Mouse (Mus musculus): ENCODE data around the gene Kcnh1. TPM values are rescaled to one million over a fixed set of nuclear protein-coding genes. Genes with fewer than 3 reads are reported as not detected.

Gene Kcnh1
- polyA plus RNA-seq, 1 experiment from 2014 or later, result 0.59 TPM

- no peaks in the 10 kb centered on the region for H3K36me3 ChIP-seq
- H3K27ac ChIP-seq, result no peak overlapping the region
- no peak for ATAC-seq (ENCODE audit: insufficient number of reproducible peaks, insufficient read depth, low FRiP score, low TSS enrichment, low read depth)
- no peak overlapping the region for H3K9ac ChIP-seq (replicated peaks)
- H3K4me1 ChIP-seq (replicated peaks), result no peaks in the 10 kb centered on the region
- no peaks in the 10 kb centered on the region for H3K9me3 ChIP-seq
- no peak overlapping the region for H3K4me2 ChIP-seq
- no peaks in the 10 kb centered on the region for H3K27me3 ChIP-seq
- no peak overlapping the region for H3K4me3 ChIP-seq (replicated peaks)
- 76% methylated on average over 5 of the region's 5 CpGs for WGBS
Observed at GRCm38 (mm10) chr1:192297481-192298128, 107.0 kb downstream of the Kcnh1 start.

DNA sequence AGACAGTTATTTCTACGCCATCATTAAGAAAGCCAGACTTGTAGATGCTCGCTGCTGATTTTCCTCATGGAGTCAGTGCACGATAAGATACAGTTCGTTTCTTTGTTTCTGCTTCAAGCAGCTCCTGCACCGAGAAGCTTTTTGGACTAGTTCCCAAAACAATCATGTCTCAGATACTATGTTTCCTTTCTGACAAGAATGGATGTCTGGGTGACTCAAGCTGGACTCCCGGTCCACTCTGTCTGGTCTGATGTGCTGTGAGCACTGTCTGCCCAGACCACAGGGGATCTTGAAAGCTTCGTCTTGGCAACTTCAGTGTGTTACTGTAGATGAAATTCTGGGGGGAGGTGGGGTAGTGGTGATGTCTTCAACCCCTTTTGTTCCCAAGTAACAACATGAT, 109.8 kb downstream of the Kcnh1 start:
- H3K9me3 ChIP-seq, result no peaks in the 10 kb centered on the region
- 87% methylated on average over 7 of the region's 7 CpGs for WGBS
- H3K4me2 ChIP-seq, result no peak overlapping the region

DNA sequence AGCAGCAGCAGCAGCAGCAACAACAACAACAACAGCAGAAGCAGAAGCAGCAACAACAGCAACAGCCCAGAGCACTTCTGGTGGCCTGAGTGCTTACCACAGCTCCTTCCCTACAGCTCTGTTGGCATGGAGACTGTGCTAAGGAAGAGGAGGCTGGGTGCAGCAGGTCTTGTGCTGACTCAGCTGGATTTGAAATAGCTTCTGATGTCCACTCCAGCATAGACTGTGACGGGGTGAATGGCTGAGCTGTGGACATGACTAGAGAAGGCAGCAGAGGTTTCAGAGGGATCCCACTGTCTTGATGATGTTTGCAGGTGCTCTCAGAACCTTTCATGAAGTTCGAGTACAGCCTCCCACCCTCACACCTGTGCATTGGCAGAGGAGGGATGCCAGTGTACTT, 113.0 kb downstream of the Kcnh1 start:
- Histone ChIP-seq H3K9ac (replicated peaks) (no peak overlapping the region), H3K27ac (no peak overlapping the region), H3K27me3 (no peaks in the 10 kb centered on the region), H3K4me3 (replicated peaks) (no peak overlapping the region), H3K4me2 (no peak overlapping the region), H3K9me3 (no peaks in the 10 kb centered on the region), H3K36me3 (no peaks in the 10 kb centered on the region), H3K4me1 (replicated peaks) (no peaks in the 10 kb centered on the region)
- no peak for ATAC-seq (ENCODE audit: insufficient number of reproducible peaks, insufficient read depth, low FRiP score, low TSS enrichment, low read depth)
- 75% methylated on average over 2 of the region's 2 CpGs for WGBS

More for the DNA sequence above, 109.8 kb downstream of the Kcnh1 start:
- Histone ChIP-seq H3K27ac (no peak overlapping the region), H3K4me3 (replicated peaks) (no peak overlapping the region), H3K9ac (replicated peaks) (no peak overlapping the region), H3K36me3 (no peaks in the 10 kb centered on the region), H3K27me3 (no peaks in the 10 kb centered on the region), H3K4me1 (replicated peaks) (no peaks in the 10 kb centered on the region)
- ATAC-seq (ENCODE audit: insufficient number of reproducible peaks, insufficient read depth, low FRiP score, low TSS enrichment, low read depth), result no peak

GRCm38 (mm10) chr1:192305155-192305554, 114.6 kb downstream of the Kcnh1 start:
- no peak overlapping the region for H3K27ac ChIP-seq
- H3K36me3 ChIP-seq, result no peaks in the 10 kb centered on the region
- H3K4me1 ChIP-seq (replicated peaks), result no peaks in the 10 kb centered on the region
- H3K4me3 ChIP-seq (replicated peaks), result no peak overlapping the region
- H3K27me3 ChIP-seq, result no peaks in the 10 kb centered on the region
- H3K4me2 ChIP-seq, result no peak overlapping the region
- 0 out of 2 replicates have a peak, but pooled peaks cover 4% of the 10 kb centered on the region for H3K9me3 ChIP-seq
- no peak overlapping the region for H3K9ac ChIP-seq (replicated peaks)
- ATAC-seq (ENCODE audit: insufficient number of reproducible peaks, insufficient read depth, low FRiP score, low TSS enrichment, low read depth), result no peak
- WGBS, result 79% methylated on average over 1 of the region's 1 CpGs

DNA sequence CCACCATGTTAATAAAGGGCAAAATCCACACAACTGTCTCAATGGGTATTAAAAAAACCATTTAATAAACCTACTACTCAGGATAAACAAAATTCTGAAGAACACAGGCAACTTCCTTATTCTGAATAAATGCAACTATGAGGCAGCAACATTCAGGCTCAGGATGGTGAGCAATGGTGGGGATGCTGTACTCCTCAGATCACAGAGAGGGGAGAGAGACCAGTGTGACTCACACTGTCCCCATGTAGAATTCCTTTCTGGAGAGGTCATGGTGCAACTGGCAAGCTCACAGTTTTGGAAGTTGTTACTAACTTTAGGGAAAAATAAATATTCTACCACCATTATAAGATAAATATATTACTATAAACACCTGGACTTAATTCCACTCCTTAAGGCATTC, 116.5 kb downstream of the Kcnh1 start:
- ATAC-seq (ENCODE audit: insufficient number of reproducible peaks, insufficient read depth, low FRiP score, low TSS enrichment, low read depth), result no peak
- Histone ChIP-seq H3K9me3 (0 out of 2 replicates have a peak, but pooled peaks cover 4% of the 10 kb centered on the region), H3K4me3 (replicated peaks) (no peak overlapping the region), H3K9ac (replicated peaks) (no peak overlapping the region), H3K4me2 (no peak overlapping the region), H3K36me3 (no peaks in the 10 kb centered on the region), H3K27ac (no peak overlapping the region), H3K27me3 (no peaks in the 10 kb centered on the region), H3K4me1 (replicated peaks) (no peaks in the 10 kb centered on the region; the same call in 1 of the 2 replicates)

DNA sequence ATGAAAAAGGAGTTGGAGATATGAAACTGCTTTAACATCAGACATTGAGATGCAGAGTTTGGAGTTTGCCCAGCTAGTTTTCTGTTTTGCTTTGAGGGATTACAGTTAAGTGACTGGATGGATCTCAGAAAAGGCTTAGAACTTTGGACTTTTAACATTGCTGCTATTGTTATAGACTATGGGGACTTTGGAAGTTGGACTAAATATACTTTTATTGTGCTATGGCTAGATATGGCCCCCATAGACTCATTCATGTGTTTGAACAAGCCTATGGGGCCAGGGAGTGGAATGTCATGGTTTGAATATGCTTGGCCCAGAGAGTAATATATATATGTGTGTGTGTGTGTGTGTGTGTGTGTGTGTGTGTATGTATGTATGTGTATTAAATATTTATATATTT, 120.7 kb downstream of the Kcnh1 start:
- Histone ChIP-seq H3K4me3 (replicated peaks) (no peak overlapping the region), H3K9ac (replicated peaks) (no peak overlapping the region), H3K4me1 (replicated peaks) (peaks cover 19% of the 10 kb centered on the region), H3K4me2 (no peak overlapping the region), H3K27ac (no peak overlapping the region), H3K9me3 (0 out of 2 replicates have a peak, but pooled peaks cover 4% of the 10 kb centered on the region), H3K27me3 (no peaks in the 10 kb centered on the region), H3K36me3 (no peaks in the 10 kb centered on the region)
- no peak for ATAC-seq (ENCODE audit: insufficient number of reproducible peaks, insufficient read depth, low FRiP score, low TSS enrichment, low read depth)

- ATAC-seq (ENCODE audit: insufficient number of reproducible peaks, insufficient read depth, low FRiP score, low TSS enrichment, low read depth), result no peak
Observed at GRCm38 (mm10) chr1:192311851-192312438, 121.4 kb downstream of the Kcnh1 start.

GRCm38 (mm10) chr1:192312446-192312845, 121.9 kb downstream of the Kcnh1 start:
- peaks cover 19% of the 10 kb centered on the region for H3K4me1 ChIP-seq (replicated peaks)
- no peak overlapping the region for H3K27ac ChIP-seq
- 54% methylated on average over 4 of the region's 4 CpGs for WGBS
- H3K9me3 ChIP-seq, result 0 out of 2 replicates have a peak, but pooled peaks cover 4% of the 10 kb centered on the region
- H3K4me2 ChIP-seq, result no peak overlapping the region
- H3K9ac ChIP-seq (replicated peaks), result no peak overlapping the region
- ATAC-seq (ENCODE audit: insufficient number of reproducible peaks, insufficient read depth, low FRiP score, low TSS enrichment, low read depth), result no peak
- no peak overlapping the region for H3K4me3 ChIP-seq (replicated peaks)
- no peaks in the 10 kb centered on the region for H3K27me3 ChIP-seq
- H3K36me3 ChIP-seq, result no peaks in the 10 kb centered on the region

More at GRCm38 (mm10) chr1:192311851-192312438, 121.4 kb downstream of the Kcnh1 start:
- no peak overlapping the region for H3K4me3 ChIP-seq (replicated peaks)
- H3K9me3 ChIP-seq, result 0 out of 2 replicates have a peak, but pooled peaks cover 4% of the 10 kb centered on the region
- no peaks in the 10 kb centered on the region for H3K27me3 ChIP-seq
- WGBS, result 79% methylated on average over 6 of the region's 6 CpGs
- no peak overlapping the region for H3K9ac ChIP-seq (replicated peaks)
- peaks cover 19% of the 10 kb centered on the region for H3K4me1 ChIP-seq (replicated peaks)
- no peaks in the 10 kb centered on the region for H3K36me3 ChIP-seq
- no peak overlapping the region for H3K27ac ChIP-seq
- no peak overlapping the region for H3K4me2 ChIP-seq

- Histone ChIP-seq H3K27ac (no peak overlapping the region), H3K9ac (replicated peaks) (no peak overlapping the region), H3K27me3 (no peaks in the 10 kb centered on the region), H3K4me2 (no peak overlapping the region), H3K4me3 (replicated peaks) (no peak overlapping the region), H3K9me3 (0 out of 2 replicates have a peak, but pooled peaks cover 4% of the 10 kb centered on the region), H3K4me1 (replicated peaks) (peaks cover 19% of the 10 kb centered on the region), H3K36me3 (no peaks in the 10 kb centered on the region)
- ATAC-seq (ENCODE audit: insufficient number of reproducible peaks, insufficient read depth, low FRiP score, low TSS enrichment, low read depth), result peak; percentile 80; the same call in 1 of the 2 replicates
- 51% methylated on average over 4 of the region's 4 CpGs for WGBS
Observed at GRCm38 (mm10) chr1:192312998-192313397, 122.4 kb downstream of the Kcnh1 start.

DNA sequence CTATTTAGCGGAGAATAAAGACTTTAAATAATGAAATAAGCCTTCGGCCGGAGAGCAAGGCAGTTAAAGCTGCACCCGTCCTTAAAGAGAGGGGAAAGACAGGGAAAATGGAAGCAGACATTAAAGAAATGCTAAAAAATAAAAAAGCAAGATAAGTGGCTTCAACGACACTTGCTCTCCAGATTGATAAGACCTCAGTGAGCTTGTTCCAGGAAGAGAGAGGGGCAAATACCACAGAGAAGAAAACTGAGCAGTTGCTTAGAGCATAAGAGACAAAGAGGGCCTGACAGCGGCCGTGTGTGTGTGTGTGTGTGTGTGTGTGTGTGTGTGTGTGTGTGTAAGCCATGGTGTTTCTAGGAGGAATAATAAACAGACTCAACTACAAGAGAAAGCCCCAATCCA, 123.0 kb downstream of the Kcnh1 start:
- no peak for ATAC-seq (ENCODE audit: insufficient number of reproducible peaks, insufficient read depth, low FRiP score, low TSS enrichment, low read depth)
- 55% methylated on average over 7 of the region's 7 CpGs for WGBS
- no peaks in the 10 kb centered on the region for H3K36me3 ChIP-seq
- no peak overlapping the region for H3K9ac ChIP-seq (replicated peaks)
- 0 out of 2 replicates have a peak, but pooled peaks cover 4% of the 10 kb centered on the region for H3K9me3 ChIP-seq
- no peak overlapping the region for H3K4me2 ChIP-seq
- peaks cover 19% of the 10 kb centered on the region for H3K4me1 ChIP-seq (replicated peaks)
- H3K4me3 ChIP-seq (replicated peaks), result no peak overlapping the region
- H3K27ac ChIP-seq, result peak overlapping the region; percentile 73; the same call in 1 of the 2 replicates
- H3K27me3 ChIP-seq, result no peaks in the 10 kb centered on the region

DNA sequence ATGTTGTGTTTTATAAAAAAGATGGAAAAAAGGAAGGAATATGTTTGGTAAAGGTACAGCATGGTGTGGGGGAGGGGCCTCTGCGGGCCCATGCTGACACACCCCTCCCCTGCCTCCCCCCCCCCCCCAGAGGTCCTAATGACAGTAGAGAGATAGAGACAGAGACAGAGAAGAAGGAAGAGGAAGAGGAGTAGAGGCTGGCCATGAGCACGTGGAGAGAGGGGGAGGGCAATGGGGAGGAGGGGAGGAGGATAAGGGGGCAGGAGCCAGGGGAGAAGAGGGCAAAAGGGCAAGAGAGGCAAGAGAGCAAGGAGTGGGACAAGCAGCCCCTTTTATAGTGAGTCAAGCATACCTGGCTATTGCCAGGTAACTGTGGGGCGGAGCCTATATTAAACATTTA, 123.5 kb downstream of the Kcnh1 start:
- no peaks in the 10 kb centered on the region for H3K27me3 ChIP-seq

More for the DNA sequence above, 123.5 kb downstream of the Kcnh1 start:
- Histone ChIP-seq H3K4me3 (replicated peaks) (no peak overlapping the region), H3K4me2 (no peak overlapping the region), H3K36me3 (no peaks in the 10 kb centered on the region), H3K4me1 (replicated peaks) (peaks cover 19% of the 10 kb centered on the region), H3K27ac (no peak overlapping the region), H3K9ac (replicated peaks) (no peak overlapping the region), H3K9me3 (0 out of 2 replicates have a peak, but pooled peaks cover 4% of the 10 kb centered on the region)
- 69% methylated on average over 3 of the region's 3 CpGs for WGBS
- ATAC-seq (ENCODE audit: insufficient number of reproducible peaks, insufficient read depth, low FRiP score, low TSS enrichment, low read depth), result no peak

All from limb, embryonic 12.5 days (tissue).